Mouse (Mus musculus): ENCODE measurements around the gene a.
"Not testable (repeated sequence)": the region's sequence is repeated elsewhere in the genome, so short reads cannot be mapped to it uniquely, and the experiment has no call there.

a gene

GRCm38 (mm10) chr2:154922134-154922533 lies 130.9 kb downstream of the a start:
- not testable (repeated sequence) for DNase-seq (ENCODE audit: low read depth, low spot score)

- no peak for DNase-seq (ENCODE audit: low read depth, low spot score)
Observed at GRCm38 (mm10) chr2:154925411-154926031, 134.3 kb downstream of the a start.

GRCm38 (mm10) chr2:154926843-154927242 lies 135.6 kb downstream of the a start:
- no peak for DNase-seq (ENCODE audit: low read depth, low spot score)

- DNase-seq (ENCODE audit: low read depth, low spot score) = no peak
Observed at GRCm38 (mm10) chr2:154928298-154928697, 137.1 kb downstream of the a start.

- peak; percentile 59 for DNase-seq (ENCODE audit: low read depth, low spot score)
Observed at GRCm38 (mm10) chr2:154933884-154934283, 142.7 kb downstream of the a start.

GRCm38 (mm10) chr2:154936106-154936505 lies 144.9 kb downstream of the a start:
- DNase-seq (ENCODE audit: low read depth, low spot score) = no peak

GRCm38 (mm10) chr2:154936536-154937155 lies 145.4 kb downstream of the a start:
- DNase-seq (ENCODE audit: low read depth, low spot score) = no peak

- DNase-seq (ENCODE audit: low read depth, low spot score) = no peak
Observed at GRCm38 (mm10) chr2:154937547-154938390, 146.6 kb downstream of the a start.

- DNase-seq (ENCODE audit: low read depth, low spot score) = no peak
Observed at GRCm38 (mm10) chr2:154941952-154942351, 150.8 kb downstream of the a start.

- no peak for DNase-seq (ENCODE audit: low read depth, low spot score)
Observed at GRCm38 (mm10) chr2:154942546-154942945, 151.3 kb downstream of the a start.

- peak; percentile 78 for DNase-seq (ENCODE audit: low read depth, low spot score)
Observed at GRCm38 (mm10) chr2:154943101-154943500, 151.9 kb downstream of the a start.

- DNase-seq (ENCODE audit: low read depth, low spot score) = no peak
Observed at GRCm38 (mm10) chr2:154946921-154947320, 155.7 kb downstream of the a start.

- DNase-seq (ENCODE audit: low read depth, low spot score) = no peak
Observed at GRCm38 (mm10) chr2:154949352-154949751, 158.2 kb downstream of the a start.

- no peak for DNase-seq (ENCODE audit: low read depth, low spot score)
Observed at GRCm38 (mm10) chr2:154949877-154950276, 158.7 kb downstream of the a start.

- DNase-seq (ENCODE audit: low read depth, low spot score) = no peak
Observed at GRCm38 (mm10) chr2:154950601-154951000, 159.4 kb downstream of the a start.

GRCm38 (mm10) chr2:154959486-154959885 lies 168.3 kb downstream of the a start:
- no peak for DNase-seq (ENCODE audit: low read depth, low spot score)

GRCm38 (mm10) chr2:154959909-154960308 lies 168.7 kb downstream of the a start:
- DNase-seq (ENCODE audit: low read depth, low spot score) = no peak

GRCm38 (mm10) chr2:154963176-154963575 lies 172.0 kb downstream of the a start:
- no peak for DNase-seq (ENCODE audit: low read depth, low spot score)

GRCm38 (mm10) chr2:154969740-154970397 lies 178.7 kb downstream of the a start:
- not testable (repeated sequence) for DNase-seq (ENCODE audit: low read depth, low spot score)

- no peak for DNase-seq (ENCODE audit: low read depth, low spot score)
Observed at GRCm38 (mm10) chr2:154971919-154972692, 180.9 kb downstream of the a start.

GRCm38 (mm10) chr2:154972981-154973380 lies 181.8 kb downstream of the a start:
- DNase-seq (ENCODE audit: low read depth, low spot score) = no peak

Measured in CD4-positive, CD25-positive, alpha-beta regulatory T cell, adult 2 months (primary cell).